Mouse (Mus musculus): ENCODE data around the gene Fetub. TPM values are rescaled to one million over a fixed set of nuclear protein-coding genes. Genes with fewer than 3 reads are reported as not detected.

The Fetub gene
- polyA plus RNA-seq, 1 experiment = 5.1 TPM

GRCm38 (mm10) chr16:22914276-22914675, 3.9 kb upstream of the Fetub start:
- TF ChIP-seq POLR2A (IDR thresholded peaks at IDR 0.05; ENCODE audit: borderline replicate concordance, control insufficient read depth, low read depth, low read length) (no peak), CTCF (IDR thresholded peaks at IDR 0.05; ENCODE audit: control insufficient read depth, insufficient read depth, low read length) (no peak)
- Histone ChIP-seq H3K4me3 (replicated peaks; ENCODE audit: control insufficient read depth, low read depth, low read length) (no peak overlapping the region), H3K27ac (ENCODE audit: control insufficient read depth, insufficient read depth, low read depth, low read length, poor library complexity) (no peak overlapping the region), H3K4me1 (ENCODE audit: control insufficient read depth, insufficient read depth, low read length) (no peaks in the 10 kb centered on the region)

- no peaks in the 10 kb centered on the region for H3K4me1 ChIP-seq (ENCODE audit: control insufficient read depth, insufficient read depth, low read length)
- H3K27ac ChIP-seq (ENCODE audit: control insufficient read depth, insufficient read depth, low read depth, low read length, poor library complexity) = no peak overlapping the region
- H3K4me3 ChIP-seq (replicated peaks; ENCODE audit: control insufficient read depth, low read depth, low read length) = no peak overlapping the region
- TF ChIP-seq POLR2A (IDR thresholded peaks at IDR 0.05; ENCODE audit: borderline replicate concordance, control insufficient read depth, low read depth, low read length) = no peak
- no peak for TF ChIP-seq CTCF (IDR thresholded peaks at IDR 0.05; ENCODE audit: control insufficient read depth, insufficient read depth, low read length)
- WGBS = 86% methylated on average over 15 of the region's 15 CpGs
These were observed 654 bp downstream of the Fetub start for GRCm38 (mm10) chr16:22918664-22919312.

GRCm38 (mm10) chr16:22919971-22920854, 2.1 kb downstream of the Fetub start:
- no peak overlapping the region for H3K27ac ChIP-seq (ENCODE audit: control insufficient read depth, insufficient read depth, low read depth, low read length, poor library complexity)
- no peak overlapping the region for H3K4me3 ChIP-seq (replicated peaks; ENCODE audit: control insufficient read depth, low read depth, low read length)
- no peak for TF ChIP-seq CTCF (IDR thresholded peaks at IDR 0.05; ENCODE audit: control insufficient read depth, insufficient read depth, low read length)
- TF ChIP-seq POLR2A (IDR thresholded peaks at IDR 0.05; ENCODE audit: borderline replicate concordance, control insufficient read depth, low read depth, low read length) = no peak
- H3K4me1 ChIP-seq (ENCODE audit: control insufficient read depth, insufficient read depth, low read length) = no peaks in the 10 kb centered on the region
- 27% methylated on average over 18 of the region's 18 CpGs for WGBS

GRCm38 (mm10) chr16:22921761-22922160, 3.6 kb downstream of the Fetub start:
- H3K4me3 ChIP-seq (replicated peaks; ENCODE audit: control insufficient read depth, low read depth, low read length) = no peak overlapping the region
- no peak overlapping the region for H3K27ac ChIP-seq (ENCODE audit: control insufficient read depth, insufficient read depth, low read depth, low read length, poor library complexity)
- WGBS = 86% methylated on average over 5 of the region's 5 CpGs
- TF ChIP-seq POLR2A (IDR thresholded peaks at IDR 0.05; ENCODE audit: borderline replicate concordance, control insufficient read depth, low read depth, low read length) (no peak), CTCF (IDR thresholded peaks at IDR 0.05; ENCODE audit: control insufficient read depth, insufficient read depth, low read length) (no peak)
- no peaks in the 10 kb centered on the region for H3K4me1 ChIP-seq (ENCODE audit: control insufficient read depth, insufficient read depth, low read length)

- WGBS = 81% methylated on average over 4 of the region's 4 CpGs
- H3K4me3 ChIP-seq (replicated peaks; ENCODE audit: control insufficient read depth, low read depth, low read length) = no peak overlapping the region
- TF ChIP-seq CTCF (IDR thresholded peaks at IDR 0.05; ENCODE audit: control insufficient read depth, insufficient read depth, low read length) (no peak), POLR2A (IDR thresholded peaks at IDR 0.05; ENCODE audit: borderline replicate concordance, control insufficient read depth, low read depth, low read length) (no peak)
- no peak overlapping the region for H3K27ac ChIP-seq (ENCODE audit: control insufficient read depth, insufficient read depth, low read depth, low read length, poor library complexity)
- no peaks in the 10 kb centered on the region for H3K4me1 ChIP-seq (ENCODE audit: control insufficient read depth, insufficient read depth, low read length)
These were observed 4.3 kb downstream of the Fetub start for GRCm38 (mm10) chr16:22922433-22922832.

GRCm38 (mm10) chr16:22929575-22929974, 11.4 kb downstream of the Fetub start:
- 78% methylated on average over 6 of the region's 6 CpGs for WGBS
- TF ChIP-seq POLR2A (IDR thresholded peaks at IDR 0.05; ENCODE audit: borderline replicate concordance, control insufficient read depth, low read depth, low read length) = no peak
- TF ChIP-seq CTCF (IDR thresholded peaks at IDR 0.05; ENCODE audit: control insufficient read depth, insufficient read depth, low read length) = no peak

GRCm38 (mm10) chr16:22931431-22932200, 13.5 kb downstream of the Fetub start:
- Histone ChIP-seq H3K4me3 (replicated peaks; ENCODE audit: control insufficient read depth, low read depth, low read length) (no peak overlapping the region), H3K27ac (ENCODE audit: control insufficient read depth, insufficient read depth, low read depth, low read length, poor library complexity) (no peak overlapping the region), H3K4me1 (ENCODE audit: control insufficient read depth, insufficient read depth, low read length) (no peaks in the 10 kb centered on the region; the same call in 1 of the 2 replicates)
- no peak for TF ChIP-seq CTCF (IDR thresholded peaks at IDR 0.05; ENCODE audit: control insufficient read depth, insufficient read depth, low read length)
- no peak for TF ChIP-seq POLR2A (IDR thresholded peaks at IDR 0.05; ENCODE audit: borderline replicate concordance, control insufficient read depth, low read depth, low read length)
- 81% methylated on average over 11 of the region's 11 CpGs for WGBS

More at GRCm38 (mm10) chr16:22929575-22929974, 11.4 kb downstream of the Fetub start:
- Histone ChIP-seq H3K4me1 (ENCODE audit: control insufficient read depth, insufficient read depth, low read length) (no peaks in the 10 kb centered on the region), H3K27ac (ENCODE audit: control insufficient read depth, insufficient read depth, low read depth, low read length, poor library complexity) (no peak overlapping the region), H3K4me3 (replicated peaks; ENCODE audit: control insufficient read depth, low read depth, low read length) (no peak overlapping the region)

- Histone ChIP-seq H3K27ac (ENCODE audit: control insufficient read depth, insufficient read depth, low read depth, low read length, poor library complexity) (no peak overlapping the region), H3K4me1 (ENCODE audit: control insufficient read depth, insufficient read depth, low read length) (no peaks in the 10 kb centered on the region; the same call in 1 of the 2 replicates), H3K4me3 (replicated peaks; ENCODE audit: control insufficient read depth, low read depth, low read length) (no peak overlapping the region)
- TF ChIP-seq POLR2A (IDR thresholded peaks at IDR 0.05; ENCODE audit: borderline replicate concordance, control insufficient read depth, low read depth, low read length) (no peak), CTCF (IDR thresholded peaks at IDR 0.05; ENCODE audit: control insufficient read depth, insufficient read depth, low read length) (no peak)
- WGBS = 86% methylated on average over 12 of the region's 12 CpGs
These were observed 19.5 kb downstream of the Fetub start for GRCm38 (mm10) chr16:22937631-22938030.
